Mouse (Mus musculus) kidney, embryonic 16.5 days (tissue): Measurements from ENCODE around the gene Clock. TPM values are rescaled to one million over a fixed set of nuclear protein-coding genes. Genes with fewer than 3 reads are reported as not detected.

ENCODE experiments used
- ATAC-seq: fragments of 200-750 bp; cut with Nextera tagmentation; 2 replicates; pipeline ENCODE4 v1.8.0; 2017; ENCODE audit warnings: moderate TSS enrichment; ENCODE audit not compliant: low FRiP score, low TSS enrichment
- H3K27ac ChIP-seq: fragments of 300-500 bp; sonication (generic); 2 replicates; pipeline ENCODE4 v1.5.1; 2014; ENCODE audit warnings: low read length
- H3K27me3 ChIP-seq: fragments of 300-500 bp; sonication (generic); 2 replicates; pipeline ENCODE4 v1.6.1; 2014; ENCODE audit warnings: low read length, control low read depth, mixed read lengths; ENCODE audit not compliant: insufficient read depth
- H3K36me3 ChIP-seq: fragments of 300-500 bp; sonication (generic); 2 replicates; pipeline ENCODE4 v1.6.1; 2014; ENCODE audit warnings: low read length, control low read depth, mixed read lengths; ENCODE audit not compliant: insufficient read depth
- H3K4me1 ChIP-seq: fragments of 300-500 bp; sonication (generic); 2 replicates; pipeline ENCODE4 v1.6.1; 2014; ENCODE audit warnings: low read length, control low read depth, mixed read lengths; ENCODE audit not compliant: insufficient read depth
- H3K4me2 ChIP-seq: fragments of 300-500 bp; sonication (generic); replicated peaks from 2 replicates; pipeline ENCODE4 v1.6.1; 2014; ENCODE audit warnings: low read depth, low read length
- H3K4me3 ChIP-seq: fragments of 300-500 bp; sonication (generic); 2 replicates; pipeline ENCODE4 v1.5.1; 2014; ENCODE audit warnings: mild to moderate bottlenecking, low read length
- H3K9ac ChIP-seq: fragments of 300-500 bp; sonication (generic); replicated peaks from 2 replicates; pipeline ENCODE4 v1.6.1; 2014; ENCODE audit warnings: low read length
- H3K9me3 ChIP-seq: fragments of 300-500 bp; sonication (generic); 2 replicates; pipeline ENCODE4 v1.6.1; 2016; ENCODE audit warnings: low read length, control low read depth
- WGBS: fragments of 180-500 bp; shearing (Covaris S2); extraction: QIAGEN DNeasy Blood & Tissue Kit; methylation state at CpG from one replicate; pipeline ENCODE4 v1.1.7; 2014; 5-methylcytosine and 5-hydroxymethylcytosine counted together
- polyA plus RNA-seq: library from polyadenylated mRNA; unstranded; fragments of >200 nt; fragmentation: Nextera tagmentation; extraction: Ambion mirVana; gene quantifications from 2 replicates; pipeline ENCODE4 v1.2.1, GENCODE M21; 2015

The Clock gene
- polyA plus RNA-seq, 1 experiment from 2014 or later: 9.4 TPM

DNA sequence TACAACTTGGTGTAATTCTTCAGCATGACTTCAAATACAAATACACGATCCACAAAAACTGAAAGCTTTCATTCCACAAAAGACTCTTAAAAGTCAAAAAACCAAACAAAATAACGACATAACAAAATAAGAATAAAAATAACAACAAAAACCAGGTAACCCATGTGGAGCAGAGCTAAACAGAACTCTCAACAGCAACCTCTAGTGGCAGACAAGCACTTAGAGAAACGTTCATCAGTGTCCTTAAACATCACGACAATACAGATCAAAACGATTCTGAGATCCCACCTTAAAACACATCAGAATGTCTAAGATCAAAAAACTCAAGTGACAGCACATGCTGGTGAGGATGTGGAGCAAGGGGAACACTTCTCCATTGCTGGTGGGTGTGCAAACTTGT is 17.5 kb downstream of the Clock start:
- H3K9me3 ChIP-seq: no peaks in the 10 kb centered on the region
- no peak overlapping the region for H3K4me2 ChIP-seq
- H3K36me3 ChIP-seq: 0 out of 2 replicates have a peak, but pooled peaks cover 5% of the 10 kb centered on the region
- H3K9ac ChIP-seq: no peak overlapping the region
- no peak for ATAC-seq
- no peaks in the 10 kb centered on the region for H3K4me1 ChIP-seq
- WGBS: 80% methylated on average over 5 of the region's 5 CpGs
- H3K27ac ChIP-seq: no peak overlapping the region
- H3K4me3 ChIP-seq: no peak overlapping the region
- H3K27me3 ChIP-seq: no peaks in the 10 kb centered on the region

- H3K9me3 ChIP-seq: no peaks in the 10 kb centered on the region
- no peak overlapping the region for H3K4me2 ChIP-seq
- H3K27ac ChIP-seq: no peak overlapping the region
- no peak overlapping the region for H3K4me3 ChIP-seq
- H3K9ac ChIP-seq: no peak overlapping the region
- H3K4me1 ChIP-seq: no peaks in the 10 kb centered on the region
- ATAC-seq: no peak
- 64% methylated on average over 4 of the region's 4 CpGs for WGBS
- no peaks in the 10 kb centered on the region for H3K27me3 ChIP-seq
- H3K36me3 ChIP-seq: 0 out of 2 replicates have a peak, but pooled peaks cover 5% of the 10 kb centered on the region
Measured at GRCm38 (mm10) chr5:76285699-76286098, 18.9 kb downstream of the Clock start.

DNA sequence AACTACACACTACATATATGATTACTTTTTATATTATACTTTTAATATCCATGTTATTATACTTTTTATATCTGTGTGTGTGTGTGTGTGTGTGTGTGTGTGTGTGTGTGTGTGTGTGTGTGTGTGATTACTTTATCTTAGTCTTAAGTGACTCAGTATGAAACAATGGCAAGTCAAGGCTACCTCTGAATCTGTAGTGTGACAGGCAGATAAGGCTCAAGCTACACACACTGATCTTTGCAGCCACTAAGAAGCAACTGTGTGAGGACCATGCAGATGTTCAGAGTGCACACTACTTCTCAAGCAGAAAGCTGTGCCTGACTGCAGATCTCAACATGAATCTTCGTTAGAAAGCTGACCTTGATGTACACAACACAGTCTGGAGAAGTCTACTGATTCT is 20.7 kb downstream of the Clock start:
- Histone ChIP-seq H3K4me2 (no peak overlapping the region), H3K9me3 (no peaks in the 10 kb centered on the region), H3K4me3 (no peak overlapping the region), H3K27me3 (no peaks in the 10 kb centered on the region), H3K27ac (no peak overlapping the region), H3K36me3 (0 out of 2 replicates have a peak, but pooled peaks cover 2% of the 10 kb centered on the region), H3K9ac (no peak overlapping the region), H3K4me1 (no peaks in the 10 kb centered on the region)
- 82% methylated on average over 1 of the region's 1 CpGs for WGBS
- ATAC-seq: no peak

DNA sequence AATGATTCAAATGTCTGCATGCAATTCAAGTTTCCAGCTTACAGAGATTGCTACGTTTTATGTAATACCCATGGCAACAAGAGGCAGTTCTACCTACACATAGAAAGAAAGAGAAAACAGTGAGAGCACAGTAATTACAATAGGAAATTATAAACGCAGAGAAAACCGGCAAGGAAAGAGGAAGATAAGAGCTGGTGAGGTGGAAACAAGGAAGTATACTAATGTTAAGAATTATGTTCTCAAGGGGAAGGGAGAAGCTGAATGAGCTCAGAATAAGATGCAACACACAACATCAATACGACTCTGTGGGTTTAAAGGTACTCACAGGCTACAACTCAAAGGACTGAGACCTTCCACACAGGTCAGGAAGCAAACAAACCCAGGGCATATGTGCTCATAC is 29.6 kb downstream of the Clock start:
- 90% methylated on average over 4 of the region's 4 CpGs for WGBS
- no peaks in the 10 kb centered on the region for H3K4me1 ChIP-seq
- H3K27ac ChIP-seq: no peak overlapping the region
- no peak overlapping the region for H3K4me2 ChIP-seq
- no peak overlapping the region for H3K4me3 ChIP-seq
- H3K9me3 ChIP-seq: no peaks in the 10 kb centered on the region
- no peaks in the 10 kb centered on the region for H3K27me3 ChIP-seq
- no peak overlapping the region for H3K9ac ChIP-seq
- 0 out of 2 replicates have a peak, but pooled peaks cover 5% of the 10 kb centered on the region for H3K36me3 ChIP-seq
- no peak for ATAC-seq

GRCm38 (mm10) chr5:76250948-76251347 is 53.6 kb downstream of the Clock start:
- Histone ChIP-seq H3K4me2 (no peak overlapping the region), H3K9me3 (no peaks in the 10 kb centered on the region), H3K36me3 (0 out of 2 replicates have a peak, but pooled peaks cover 9% of the 10 kb centered on the region), H3K27me3 (no peaks in the 10 kb centered on the region), H3K4me3 (no peak overlapping the region), H3K9ac (no peak overlapping the region), H3K27ac (no peak overlapping the region), H3K4me1 (no peaks in the 10 kb centered on the region)
- WGBS: 87% methylated on average over 3 of the region's 3 CpGs
- no peak for ATAC-seq

- Histone ChIP-seq H3K9me3 (no peaks in the 10 kb centered on the region), H3K27ac (no peak overlapping the region), H3K36me3 (0 out of 2 replicates have a peak, but pooled peaks cover 7% of the 10 kb centered on the region), H3K27me3 (no peaks in the 10 kb centered on the region), H3K4me1 (no peaks in the 10 kb centered on the region), H3K9ac (no peak overlapping the region), H3K4me2 (no peak overlapping the region), H3K4me3 (no peak overlapping the region)
- no peak for ATAC-seq
Measured at GRCm38 (mm10) chr5:76246539-76246938, 58.1 kb downstream of the Clock start.

DNA sequence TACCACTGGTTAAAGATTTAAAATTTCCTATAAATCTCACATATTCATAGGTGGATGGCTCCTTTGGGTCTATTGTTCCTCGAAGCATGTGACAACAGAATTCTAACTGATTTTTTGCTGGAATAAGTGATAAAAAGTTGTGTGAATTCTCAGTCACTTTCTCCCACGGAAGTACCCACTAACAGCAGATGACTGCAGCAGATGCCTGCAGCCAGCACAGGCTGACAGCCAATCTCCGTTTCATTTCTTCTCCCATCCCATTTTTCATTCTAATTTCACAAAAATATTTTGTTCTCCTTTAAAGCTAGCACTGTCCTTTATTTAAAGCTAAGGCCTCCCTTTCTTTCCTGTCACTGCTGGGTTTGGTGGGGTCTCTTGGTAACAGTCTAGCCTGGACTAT is 59.2 kb downstream of the Clock start:
- H3K9ac ChIP-seq: no peak overlapping the region
- H3K9me3 ChIP-seq: no peaks in the 10 kb centered on the region

GRCm38 (mm10) chr5:76244430-76244829 is 60.2 kb downstream of the Clock start:
- Histone ChIP-seq H3K9ac (no peak overlapping the region), H3K27ac (no peak overlapping the region), H3K9me3 (no peaks in the 10 kb centered on the region), H3K4me3 (no peak overlapping the region), H3K27me3 (no peaks in the 10 kb centered on the region), H3K4me1 (no peaks in the 10 kb centered on the region), H3K4me2 (no peak overlapping the region), H3K36me3 (peaks cover 13% of the 10 kb centered on the region; the same call in 1 of the 2 replicates)
- ATAC-seq: no peak
- 94% methylated on average over 10 of the region's 10 CpGs for WGBS

More for the DNA sequence above, 59.2 kb downstream of the Clock start:
- H3K36me3 ChIP-seq: 0 out of 2 replicates have a peak, but pooled peaks cover 7% of the 10 kb centered on the region
- no peak overlapping the region for H3K4me2 ChIP-seq
- no peak for ATAC-seq
- H3K27ac ChIP-seq: no peak overlapping the region
- H3K4me3 ChIP-seq: no peak overlapping the region
- H3K27me3 ChIP-seq: no peaks in the 10 kb centered on the region
- no peaks in the 10 kb centered on the region for H3K4me1 ChIP-seq
- WGBS: 88% methylated on average over 3 of the region's 3 CpGs

DNA sequence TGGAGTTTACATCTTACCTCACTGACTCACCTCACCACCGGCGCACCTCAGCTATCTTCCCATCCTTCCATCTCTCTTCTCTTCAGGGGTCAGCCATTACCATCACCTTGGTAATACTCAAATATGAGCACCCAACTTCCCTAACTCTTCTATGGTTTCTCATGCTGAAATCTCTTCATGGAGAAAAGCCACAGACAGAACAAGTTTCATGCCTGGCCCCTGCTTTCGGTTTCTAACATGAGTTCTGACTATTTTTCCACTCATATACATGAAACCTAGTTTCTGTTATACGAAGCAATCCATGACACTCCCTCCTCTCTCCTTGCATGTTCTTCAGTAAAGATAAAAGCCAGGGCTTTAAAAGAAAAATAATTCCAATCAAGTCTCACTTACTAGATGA is 60.7 kb downstream of the Clock start:
- H3K4me3 ChIP-seq: no peak overlapping the region
- no peaks in the 10 kb centered on the region for H3K9me3 ChIP-seq
- no peak overlapping the region for H3K27ac ChIP-seq
- H3K27me3 ChIP-seq: no peaks in the 10 kb centered on the region
- peaks cover 13% of the 10 kb centered on the region; the same call in 1 of the 2 replicates for H3K36me3 ChIP-seq
- H3K4me2 ChIP-seq: no peak overlapping the region
- no peak overlapping the region for H3K9ac ChIP-seq
- H3K4me1 ChIP-seq: no peaks in the 10 kb centered on the region
- 99% methylated on average over 4 of the region's 4 CpGs for WGBS
- no peak for ATAC-seq

GRCm38 (mm10) chr5:76243274-76243673 is 61.3 kb downstream of the Clock start:
- H3K4me3 ChIP-seq: no peak overlapping the region
- no peak overlapping the region for H3K4me2 ChIP-seq
- no peak for ATAC-seq
- no peak overlapping the region for H3K27ac ChIP-seq
- H3K27me3 ChIP-seq: no peaks in the 10 kb centered on the region
- no peaks in the 10 kb centered on the region for H3K9me3 ChIP-seq
- WGBS: 82% methylated on average over 3 of the region's 3 CpGs
- peaks cover 13% of the 10 kb centered on the region; the same call in 1 of the 2 replicates for H3K36me3 ChIP-seq
- no peaks in the 10 kb centered on the region for H3K4me1 ChIP-seq
- no peak overlapping the region for H3K9ac ChIP-seq
